Mouse (Mus musculus): ENCODE data around the gene Dgkh.

- TF ChIP-seq CTCF (IDR thresholded peaks at IDR 0.05; ENCODE audit: control insufficient read depth, insufficient read depth, insufficient replicate concordance, low read depth, low read length) (no peak), POLR2A (IDR thresholded peaks at IDR 0.05; ENCODE audit: control insufficient read depth, low read depth, low read length) (no peak)
Measured at GRCm38 (mm10) chr14:78533701-78534100, 198.9 kb downstream of the Dgkh start.
